Mouse (Mus musculus) ES-E14 (cell line): ENCODE measurements around the gene Brinp3.

Source experiments
- CHD2 ChIP-seq: IDR thresholded peaks from 2 replicates; pipeline ENCODE4 v1.6.1; 2014; ENCODE audit warnings: mild to moderate bottlenecking, low read depth, low read length, inconsistent platforms
- MAFK ChIP-seq: IDR thresholded peaks from 2 replicates; pipeline ENCODE4 v1.6.1; 2014; ENCODE audit warnings: mild to moderate bottlenecking, low read depth, low read length, inconsistent platforms; ENCODE audit not compliant: insufficient read depth
- ZC3H11A ChIP-seq: IDR thresholded peaks from 2 replicates; pipeline ENCODE4 v1.6.1; 2012; ENCODE audit warnings: low read depth, mild to moderate bottlenecking, inconsistent platforms, low read length, borderline replicate concordance

DNA sequence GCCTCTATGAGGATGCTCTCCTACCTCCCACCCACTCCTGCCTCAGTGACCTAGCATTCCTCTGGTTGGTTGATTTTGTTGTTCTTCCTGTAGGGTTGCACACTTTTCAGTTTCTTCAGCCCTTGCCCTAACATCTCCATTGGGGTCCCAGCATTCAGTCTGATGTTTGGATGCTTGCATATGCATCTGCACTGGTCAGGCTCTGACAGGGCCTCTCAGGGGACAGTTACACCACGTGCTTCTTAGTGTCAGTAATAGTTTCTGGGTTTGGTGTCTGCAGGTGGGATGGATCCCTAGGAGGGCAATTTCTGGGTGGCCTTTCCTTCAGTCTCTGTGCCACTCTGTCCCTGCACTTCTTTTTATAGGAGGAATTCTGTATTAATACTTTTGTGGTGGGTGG lies 339.3 kb downstream of the Brinp3 start:
- TF ChIP-seq ZC3H11A (no peak), CHD2 (no peak), MAFK (no peak)
